ENCODE assay signal across 17 mouse cellular contexts in genomic region chr15:13193076-13193475, GRCm38 (mm10). TPM values are rescaled to one million over a fixed set of nuclear protein-coding genes. Genes with fewer than 3 reads are reported as not detected.
DNase-seq lines count a peak whose midpoint lies in the region; TF ChIP-seq lines count a peak whose summit lies in the region.
"Had no signal": no experiment of that assay in that cellular context is flagged by ENCODE, and none has a peak within 500 bp of the region (broad histone marks: within the 10 kb centered on the region; RNA-seq: fewer than 3 reads in every experiment).

No protein-coding gene starts in this region.

- no peak for TF ChIP-seq POLR2A in brain, embryonic 14.5 days (IDR thresholded peaks at IDR 0.05; ENCODE audit: borderline replicate concordance, extremely low read depth, insufficient read depth, insufficient read length, poor library complexity, severe bottlenecking)

- TF ChIP-seq CTCF in brain, embryonic 14.5 days (IDR thresholded peaks at IDR 0.05; ENCODE audit: borderline replicate concordance, extremely low read depth, insufficient read depth, insufficient read length) = no peak

- intact Hi-C loops in left cerebral cortex, postnatal 4 days (cut with DNase I) = no loop called here

- DNase-seq in heart, adult 11 months = peak; percentile 75
- DNase-seq in heart, adult 9 months (ENCODE audit: low spot score in 2 of 2) = no peak
- DNase-seq in left cerebral cortex, postnatal 4 days = peak; percentile 39
- DNase-seq in left cerebral cortex, adult 11 months (ENCODE audit: low spot score) = no peak
- peak; percentile 27 for DNase-seq in brain, embryonic 14.5 days (ENCODE audit: low read depth)
- peak; percentile 68 for DNase-seq in retina, postnatal 1 day
- no peak for DNase-seq in urinary bladder, postnatal 14 days (ENCODE audit: low spot score)
- DNase-seq: adrenal gland, postnatal 36 days; cerebellum, adult 9-11 months; heart, adult 18-20 months; kidney, adult 8-10 months; lung, embryonic 14.5 days; lung, postnatal 4 days; midbrain, embryonic 14.5 days; right cerebral cortex, postnatal 4 days; thymus, postnatal 4 days had no signal

RNA-seq across cellular contexts. Expression of gene Cdh6, which starts 19.6 kb away (rescaled TPM):
- total RNA-seq in left cerebral cortex, postnatal 4 days (2021) = 10 to 100 TPM; 41.6 to 47.7 TPM
- 3.2 and 7.8 TPM in 2 replicates for polyA plus RNA-seq in brain, embryonic 14.5 days (2012; rRNA removed)
- total RNA-seq: hematopoietic stem cell, adult 5-6 weeks had no signal

Comparison
In these comparisons a context has a peak if more than half of its experiments do, and no peak if none do; other contexts are left out.
1. DNase-seq: peak in heart, adult 11 months (single experiment), left cerebral cortex, postnatal 4 days (single experiment), brain, embryonic 14.5 days (single experiment) and retina, postnatal 1 day (single experiment); none in heart, adult 9 months (0 of 2), left cerebral cortex, adult 11 months (single experiment) and urinary bladder, postnatal 14 days (single experiment).